Mouse (Mus musculus): ENCODE measurements around the gene Acer2. TPM values are rescaled to one million over a fixed set of nuclear protein-coding genes. Genes with fewer than 3 reads are reported as not detected.

The Acer2 gene
- polyA plus RNA-seq, 1 experiment = 2.1 TPM

- Histone ChIP-seq H3K4me3 (ENCODE audit: extremely low read depth, insufficient read depth, insufficient read length) (no peak overlapping the region), H3K27ac (ENCODE audit: insufficient read depth, low read length) (no peak overlapping the region), H3K36me3 (ENCODE audit: control insufficient read depth, insufficient read depth, low read length) (no peaks in the 10 kb centered on the region), H3K27me3 (ENCODE audit: control insufficient read depth, insufficient read depth, low read length) (no peaks in the 10 kb centered on the region), H3K4me1 (ENCODE audit: control insufficient read depth, insufficient read depth, insufficient read length) (no peaks in the 10 kb centered on the region)
- no peak for DNase-seq (ENCODE audit: low read depth in 1 of 2, low spot score in 2 of 2)
- TF ChIP-seq POLR2A (IDR thresholded peaks at IDR 0.05; ENCODE audit: low read depth, low read length) = no peak
- no peak for TF ChIP-seq CTCF (IDR thresholded peaks at IDR 0.05; ENCODE audit: extremely low read depth, insufficient read depth, insufficient read length, insufficient replicate concordance)
- WGBS = 74% methylated on average over 1 of the region's 1 CpGs
Measured at GRCm38 (mm10) chr4:86948794-86949193, 74.6 kb downstream of the Acer2 start.

- Histone ChIP-seq H3K36me3 (ENCODE audit: control insufficient read depth, insufficient read depth, low read length) (no peaks in the 10 kb centered on the region), H3K27me3 (ENCODE audit: control insufficient read depth, insufficient read depth, low read length) (no peaks in the 10 kb centered on the region), H3K4me3 (ENCODE audit: extremely low read depth, insufficient read depth, insufficient read length) (no peak overlapping the region), H3K27ac (ENCODE audit: insufficient read depth, low read length) (no peak overlapping the region), H3K4me1 (ENCODE audit: control insufficient read depth, insufficient read depth, insufficient read length) (no peaks in the 10 kb centered on the region)
- no peak for TF ChIP-seq POLR2A (IDR thresholded peaks at IDR 0.05; ENCODE audit: low read depth, low read length)
- TF ChIP-seq CTCF (IDR thresholded peaks at IDR 0.05; ENCODE audit: extremely low read depth, insufficient read depth, insufficient read length, insufficient replicate concordance) = no peak
- 79% methylated on average over 5 of the region's 5 CpGs for WGBS
- DNase-seq (ENCODE audit: low read depth in 1 of 2, low spot score in 2 of 2) = no peak
Measured at GRCm38 (mm10) chr4:86953519-86953918, 79.3 kb downstream of the Acer2 start.

- Histone ChIP-seq H3K27ac (ENCODE audit: insufficient read depth, low read length) (no peak overlapping the region), H3K36me3 (ENCODE audit: control insufficient read depth, insufficient read depth, low read length) (no peaks in the 10 kb centered on the region), H3K27me3 (ENCODE audit: control insufficient read depth, insufficient read depth, low read length) (no peaks in the 10 kb centered on the region), H3K4me1 (ENCODE audit: control insufficient read depth, insufficient read depth, insufficient read length) (no peaks in the 10 kb centered on the region), H3K4me3 (ENCODE audit: extremely low read depth, insufficient read depth, insufficient read length) (no peak overlapping the region)
- TF ChIP-seq POLR2A (IDR thresholded peaks at IDR 0.05; ENCODE audit: low read depth, low read length) (no peak), CTCF (IDR thresholded peaks at IDR 0.05; ENCODE audit: extremely low read depth, insufficient read depth, insufficient read length, insufficient replicate concordance) (no peak)
- no peak for DNase-seq (ENCODE audit: low read depth in 1 of 2, low spot score in 2 of 2)
- 73% methylated on average over 4 of the region's 4 CpGs for WGBS
Measured at GRCm38 (mm10) chr4:86955448-86955847, 81.3 kb downstream of the Acer2 start.

- no peak overlapping the region for H3K27ac ChIP-seq (ENCODE audit: insufficient read depth, low read length)
- H3K4me3 ChIP-seq (ENCODE audit: extremely low read depth, insufficient read depth, insufficient read length) = no peak overlapping the region
- H3K4me1 ChIP-seq (ENCODE audit: control insufficient read depth, insufficient read depth, insufficient read length) = no peaks in the 10 kb centered on the region
- H3K27me3 ChIP-seq (ENCODE audit: control insufficient read depth, insufficient read depth, low read length) = no peaks in the 10 kb centered on the region
- DNase-seq (ENCODE audit: low read depth in 1 of 2, low spot score in 2 of 2) = peak in 1 of 2 experiments; percentile 9
- no peak for TF ChIP-seq POLR2A (IDR thresholded peaks at IDR 0.05; ENCODE audit: low read depth, low read length)
- TF ChIP-seq CTCF (IDR thresholded peaks at IDR 0.05; ENCODE audit: extremely low read depth, insufficient read depth, insufficient read length, insufficient replicate concordance) = peak; percentile 21; the same call in 1 of the 2 replicates
- no peaks in the 10 kb centered on the region for H3K36me3 ChIP-seq (ENCODE audit: control insufficient read depth, insufficient read depth, low read length)
- 57% methylated on average over 14 of the region's 14 CpGs for WGBS
Measured at GRCm38 (mm10) chr4:86957576-86958411, 83.6 kb downstream of the Acer2 start.

- no peak for DNase-seq (ENCODE audit: low read depth in 1 of 2, low spot score in 2 of 2)
- no peaks in the 10 kb centered on the region for H3K4me1 ChIP-seq (ENCODE audit: control insufficient read depth, insufficient read depth, insufficient read length)
- no peaks in the 10 kb centered on the region for H3K27me3 ChIP-seq (ENCODE audit: control insufficient read depth, insufficient read depth, low read length)
- H3K27ac ChIP-seq (ENCODE audit: insufficient read depth, low read length) = no peak overlapping the region
- WGBS = 89% methylated on average over 5 of the region's 5 CpGs
- no peak overlapping the region for H3K4me3 ChIP-seq (ENCODE audit: extremely low read depth, insufficient read depth, insufficient read length)
- TF ChIP-seq CTCF (IDR thresholded peaks at IDR 0.05; ENCODE audit: extremely low read depth, insufficient read depth, insufficient read length, insufficient replicate concordance) (no peak), POLR2A (IDR thresholded peaks at IDR 0.05; ENCODE audit: low read depth, low read length) (no peak)
- no peaks in the 10 kb centered on the region for H3K36me3 ChIP-seq (ENCODE audit: control insufficient read depth, insufficient read depth, low read length)
Measured at GRCm38 (mm10) chr4:86977272-86977671, 103.1 kb downstream of the Acer2 start.

Other genes starting within 250 kb of the Acer2 start
- gene Plin2, start 204.3 kb upstream of the Acer2 start, polyA plus RNA-seq (2012; rRNA removed) = 40.5 and 41.3 TPM in 2 replicates
- gene Dennd4c, start 125.8 kb upstream of the Acer2 start, polyA plus RNA-seq (2012; rRNA removed) = 2.0 and 2.4 TPM in 2 replicates
- gene Rps6, start 17.0 kb upstream of the Acer2 start, polyA plus RNA-seq (2012; rRNA removed) = 576 and 618 TPM in 2 replicates